Mouse (Mus musculus): ENCODE results near the gene Traf6. TPM values are rescaled to one million over a fixed set of nuclear protein-coding genes. Genes with fewer than 3 reads are reported as not detected.

The Traf6 gene
- polyA plus RNA-seq (2011; ENCODE audit: insufficient read depth, insufficient read length, low replicate concordance, missing spikeins): 2.6 and 6.7 TPM in 2 replicates

- peak within 1 kb of the TSS; percentile 94 for H3K4me3 ChIP-seq (replicated peaks; ENCODE audit: control insufficient read depth, low read depth, low read length)
- TF ChIP-seq POLR2A (IDR thresholded peaks at IDR 0.05; ENCODE audit: borderline replicate concordance, control insufficient read depth, low read depth, low read length) (peak; percentile 77; the same call in 1 of the 2 replicates), CTCF (IDR thresholded peaks at IDR 0.05; ENCODE audit: control insufficient read depth, insufficient read depth, low read length) (peak; percentile 62)
- peak within 1 kb of the TSS; percentile 66; the same call in 1 of the 2 replicates for H3K27ac ChIP-seq (ENCODE audit: control insufficient read depth, insufficient read depth, low read depth, low read length, poor library complexity)
- no peaks in the 10 kb centered on the region for H3K4me1 ChIP-seq (ENCODE audit: control insufficient read depth, insufficient read depth, low read length)
- 1% methylated on average over 68 of the region's 68 CpGs for WGBS
Observed at GRCm38 (mm10) chr2:101678236-101679021, at the start of gene Traf6. Gene Traf6 (plus strand): TSS chr2:101678429.

- no peak overlapping the region for H3K4me3 ChIP-seq (replicated peaks; ENCODE audit: control insufficient read depth, low read depth, low read length)
- H3K4me1 ChIP-seq (ENCODE audit: control insufficient read depth, insufficient read depth, low read length): no peaks in the 10 kb centered on the region
- 86% methylated on average over 7 of the region's 7 CpGs for WGBS
- no peak overlapping the region for H3K27ac ChIP-seq (ENCODE audit: control insufficient read depth, insufficient read depth, low read depth, low read length, poor library complexity)
- TF ChIP-seq CTCF (IDR thresholded peaks at IDR 0.05; ENCODE audit: control insufficient read depth, insufficient read depth, low read length) (no peak), POLR2A (IDR thresholded peaks at IDR 0.05; ENCODE audit: borderline replicate concordance, control insufficient read depth, low read depth, low read length) (no peak)
Observed at GRCm38 (mm10) chr2:101638979-101639839, 39.0 kb upstream of the Traf6 start.

- Histone ChIP-seq H3K4me3 (replicated peaks; ENCODE audit: control insufficient read depth, low read depth, low read length) (no peak overlapping the region), H3K4me1 (ENCODE audit: control insufficient read depth, insufficient read depth, low read length) (no peaks in the 10 kb centered on the region), H3K27ac (ENCODE audit: control insufficient read depth, insufficient read depth, low read depth, low read length, poor library complexity) (no peak overlapping the region)
- no peak for TF ChIP-seq CTCF (IDR thresholded peaks at IDR 0.05; ENCODE audit: control insufficient read depth, insufficient read depth, low read length)
- TF ChIP-seq POLR2A (IDR thresholded peaks at IDR 0.05; ENCODE audit: borderline replicate concordance, control insufficient read depth, low read depth, low read length): no peak
- WGBS: 81% methylated on average over 3 of the region's 3 CpGs
Observed at GRCm38 (mm10) chr2:101639840-101640350, 38.3 kb upstream of the Traf6 start.

- no peak for TF ChIP-seq POLR2A (IDR thresholded peaks at IDR 0.05; ENCODE audit: borderline replicate concordance, control insufficient read depth, low read depth, low read length)
- TF ChIP-seq CTCF (IDR thresholded peaks at IDR 0.05; ENCODE audit: control insufficient read depth, insufficient read depth, low read length): no peak
- Histone ChIP-seq H3K4me3 (replicated peaks; ENCODE audit: control insufficient read depth, low read depth, low read length) (no peak overlapping the region), H3K27ac (ENCODE audit: control insufficient read depth, insufficient read depth, low read depth, low read length, poor library complexity) (no peak overlapping the region), H3K4me1 (ENCODE audit: control insufficient read depth, insufficient read depth, low read length) (no peaks in the 10 kb centered on the region; the same call in 1 of the 2 replicates)
- WGBS: 74% methylated on average over 1 of the region's 1 CpGs
Observed at GRCm38 (mm10) chr2:101645841-101646240, 32.4 kb upstream of the Traf6 start.

- peak overlapping the region; percentile 32 for H3K4me3 ChIP-seq (replicated peaks; ENCODE audit: control insufficient read depth, low read depth, low read length)
- no peak overlapping the region for H3K27ac ChIP-seq (ENCODE audit: control insufficient read depth, insufficient read depth, low read depth, low read length, poor library complexity)
- no peak for TF ChIP-seq POLR2A (IDR thresholded peaks at IDR 0.05; ENCODE audit: borderline replicate concordance, control insufficient read depth, low read depth, low read length)
- TF ChIP-seq CTCF (IDR thresholded peaks at IDR 0.05; ENCODE audit: control insufficient read depth, insufficient read depth, low read length): no peak
- no peaks in the 10 kb centered on the region; the same call in 1 of the 2 replicates for H3K4me1 ChIP-seq (ENCODE audit: control insufficient read depth, insufficient read depth, low read length)
- 76% methylated on average over 2 of the region's 2 CpGs for WGBS
Observed at GRCm38 (mm10) chr2:101648361-101648760, 29.9 kb upstream of the Traf6 start.

- Histone ChIP-seq H3K27ac (ENCODE audit: control insufficient read depth, insufficient read depth, low read depth, low read length, poor library complexity) (peak within 1 kb of the TSS; percentile 36), H3K4me3 (replicated peaks; ENCODE audit: control insufficient read depth, low read depth, low read length) (peak within 1 kb of the TSS; percentile 55)
- 36% methylated on average over 8 of the region's 8 CpGs for WGBS
Observed at GRCm38 (mm10) chr2:101649114-101649671, 29.0 kb upstream of the Traf6 start, which contains the start of the genes Rag1 and B230118H07Rik. Gene Rag1 (minus strand): TSS chr2:101649501. Gene B230118H07Rik (minus strand): TSS chr2:101649532.

GRCm38 (mm10) chr2:101650446-101650845 is 27.8 kb upstream of the Traf6 start:
- H3K4me1 ChIP-seq (ENCODE audit: control insufficient read depth, insufficient read depth, low read length): no peaks in the 10 kb centered on the region; the same call in 1 of the 2 replicates
- H3K27ac ChIP-seq (ENCODE audit: control insufficient read depth, insufficient read depth, low read depth, low read length, poor library complexity): no peak overlapping the region
- H3K4me3 ChIP-seq (replicated peaks; ENCODE audit: control insufficient read depth, low read depth, low read length): no peak overlapping the region
- TF ChIP-seq POLR2A (IDR thresholded peaks at IDR 0.05; ENCODE audit: borderline replicate concordance, control insufficient read depth, low read depth, low read length) (no peak), CTCF (IDR thresholded peaks at IDR 0.05; ENCODE audit: control insufficient read depth, insufficient read depth, low read length) (no peak)
- 44% methylated on average over 1 of the region's 1 CpGs for WGBS

More at GRCm38 (mm10) chr2:101649114-101649671, 29.0 kb upstream of the Traf6 start, which contains the start of the genes Rag1 and B230118H07Rik:
- TF ChIP-seq CTCF (IDR thresholded peaks at IDR 0.05; ENCODE audit: control insufficient read depth, insufficient read depth, low read length): no peak
- 0 out of 2 replicates have a peak, but pooled peaks have one; percentile 15 for TF ChIP-seq POLR2A (IDR thresholded peaks at IDR 0.05; ENCODE audit: borderline replicate concordance, control insufficient read depth, low read depth, low read length)
- H3K4me1 ChIP-seq (ENCODE audit: control insufficient read depth, insufficient read depth, low read length): no peaks in the 10 kb centered on the region; the same call in 1 of the 2 replicates
